ENCODE assay signal across 23 mouse cellular contexts in genomic region chr8:85506620-85507019, GRCm38 (mm10). TPM values are rescaled to one million over a fixed set of nuclear protein-coding genes. Genes with fewer than 3 reads are reported as not detected.
DNase-seq lines count a peak whose midpoint lies in the region; ATAC-seq and TF ChIP-seq lines count a peak whose summit lies in the region.
"Had no signal": no experiment of that assay in that cellular context is flagged by ENCODE, and none has a peak within 500 bp of the region (broad histone marks: within the 10 kb centered on the region; RNA-seq: fewer than 3 reads in every experiment).

No protein-coding gene starts in this region.

- peak overlapping the region; percentile 37 for H3K9ac ChIP-seq in liver, adult 2 months (ENCODE audit: low read depth, low read length)
- no peak overlapping the region for H3K9ac ChIP-seq in liver, embryonic 12.5 days
- H3K9ac ChIP-seq in liver, embryonic 16.5 days (ENCODE audit: low read depth, low read length) = no peak overlapping the region
- H3K9ac ChIP-seq: forebrain, embryonic 13.5 days; forebrain, postnatal 0 days; heart, embryonic 15.5 days had no signal

- peak overlapping the region; percentile 96 for H3K27ac ChIP-seq in gastrocnemius, adult 2 months
- peak overlapping the region; percentile 43 for H3K27ac ChIP-seq in liver, adult 2 months (replicated peaks; ENCODE audit: insufficient read depth, low read depth, low read length)
- H3K27ac ChIP-seq in liver, embryonic 12.5 days = peak overlapping the region; percentile 36; the same call in 1 of the 2 replicates
- peak overlapping the region; percentile 50 for H3K27ac ChIP-seq in liver, embryonic 16.5 days (ENCODE audit: low read length)
- H3K27ac ChIP-seq: embryonic facial prominence, embryonic 10.5 days; forebrain, embryonic 13.5 days; heart, embryonic 10.5 days; heart, embryonic 15.5 days had no signal

- no peaks in the 10 kb centered on the region for H3K9me3 ChIP-seq in liver, embryonic 12.5 days (replicated peaks)
- H3K9me3 ChIP-seq in liver, embryonic 16.5 days (replicated peaks; ENCODE audit: control insufficient read depth, low read length) = no peaks in the 10 kb centered on the region
- H3K9me3 ChIP-seq: embryonic facial prominence, embryonic 10.5 days; forebrain, embryonic 13.5 days; G1E; heart, embryonic 10.5 days; heart, embryonic 15.5 days had no signal

- TF ChIP-seq CTCF in gastrocnemius, adult 2 months (IDR thresholded peaks at IDR 0.05) = no peak
- no peak for TF ChIP-seq CTCF in liver, adult 2 months (IDR thresholded peaks at IDR 0.05; ENCODE audit: low read depth, low read length)

- intact Hi-C loops in gastrocnemius, adult 2 months (cut with DNase I) = no loop called here

- H3K79me2 ChIP-seq in liver, adult 2 months (ENCODE audit: control insufficient read depth, insufficient read depth, low read length) = peaks cover 9% of the 10 kb centered on the region; the same call in 1 of the 2 replicates

- no peak overlapping the region for H3K4me3 ChIP-seq in gastrocnemius, adult 2 months
- H3K4me3 ChIP-seq in liver, adult 2 months (ENCODE audit: insufficient read depth, low read depth, low read length) = no peak overlapping the region
- no peak overlapping the region for H3K4me3 ChIP-seq in liver, embryonic 12.5 days
- H3K4me3 ChIP-seq in liver, embryonic 16.5 days (ENCODE audit: low read depth, low read length) = no peak overlapping the region
- H3K4me3 ChIP-seq: embryonic facial prominence, embryonic 10.5 days; forebrain, embryonic 13.5 days; heart, embryonic 10.5 days; heart, embryonic 15.5 days had no signal

- H3K27me3 ChIP-seq in liver, adult 2 months (ENCODE audit: control insufficient read depth, insufficient read depth, low read length) = no peaks in the 10 kb centered on the region
- H3K27me3 ChIP-seq in liver, embryonic 12.5 days (replicated peaks) = no peaks in the 10 kb centered on the region; the same call in 1 of the 2 replicates
- H3K27me3 ChIP-seq in liver, embryonic 16.5 days (ENCODE audit: control insufficient read depth, insufficient read depth, low read depth, low read length) = no peaks in the 10 kb centered on the region
- H3K27me3 ChIP-seq: forebrain, embryonic 13.5 days; heart, embryonic 15.5 days had no signal

- DNase-seq in gastrocnemius, adult 2 months = no peak
- DNase-seq in gastrocnemius, adult 18-20 months (ENCODE audit: low spot score) = no peak
- peak; percentile 71 for DNase-seq in liver, adult 2 months (ENCODE audit: extremely low read depth, low read depth, low spot score)
- no peak for DNase-seq in liver
- DNase-seq in thymus, postnatal 36 days = no peak
- no peak for DNase-seq in right cerebral cortex, adult 2 months (ENCODE audit: low spot score in 2 of 2)
- DNase-seq: adrenal gland, adult 8-10 months; adrenal gland, postnatal 36 days; B cell, adult 2 months; cerebellum, adult 2 months; cerebellum, postnatal 10 days; forebrain, postnatal 0 days; gastrocnemius, postnatal 36 days; heart, adult 18-20 months; heart, postnatal 14 days had no signal

- no peak for TF ChIP-seq POLR2A in liver, adult 2 months (IDR thresholded peaks at IDR 0.05; ENCODE audit: extremely low read depth, insufficient read depth, low read length)

- no peak overlapping the region for H3K4me2 ChIP-seq in liver, embryonic 12.5 days
- no peak overlapping the region for H3K4me2 ChIP-seq in liver, embryonic 16.5 days (ENCODE audit: low read depth, low read length)
- H3K4me2 ChIP-seq: forebrain, embryonic 13.5 days; heart, embryonic 15.5 days had no signal

- peak; percentile 63 for ATAC-seq in liver, embryonic 12.5 days
- ATAC-seq in liver, embryonic 16.5 days (ENCODE audit: low read depth) = peak; percentile 73
- ATAC-seq: CD4-positive, CD25-positive, alpha-beta regulatory T cell, adult 4 months; forebrain, embryonic 13.5 days; forebrain, postnatal 0 days had no signal

- H3K4me1 ChIP-seq in liver, adult 2 months (ENCODE audit: control insufficient read depth, insufficient read depth, low read length) = peaks cover 33% of the 10 kb centered on the region
- H3K4me1 ChIP-seq in liver, embryonic 12.5 days = no peaks in the 10 kb centered on the region
- H3K4me1 ChIP-seq in liver, embryonic 16.5 days (ENCODE audit: control insufficient read depth, low read depth, low read length) = no peaks in the 10 kb centered on the region; the same call in none of the 2 replicates

- H3K36me3 ChIP-seq in liver, adult 2 months (ENCODE audit: control insufficient read depth, insufficient read depth, low read length) = peaks cover 78% of the 10 kb centered on the region
- H3K36me3 ChIP-seq in liver, embryonic 12.5 days = peaks cover 29% of the 10 kb centered on the region
- H3K36me3 ChIP-seq in liver, embryonic 16.5 days (ENCODE audit: control insufficient read depth, insufficient read depth) = no peaks in the 10 kb centered on the region
- H3K36me3 ChIP-seq: G1E; heart, embryonic 15.5 days had no signal

- 41% methylated on average over 4 of the region's 4 CpGs for WGBS in liver, adult 2 months
- 63% methylated on average over 4 of the region's 4 CpGs for WGBS in liver, embryonic 12.5 days (ENCODE audit: insufficient replicate concordance)
- WGBS in liver, embryonic 16.5 days (ENCODE audit: insufficient replicate concordance) = 55% methylated on average over 4 of the region's 4 CpGs

RNA-seq across cellular contexts. Expression of gene Gpt2, which starts 14.2 kb away (rescaled TPM):
- 100 to 1,000 TPM; 203 to 433 TPM for total RNA-seq in gastrocnemius, adult 2 months (2021)
- 100 to 1,000 TPM; 180 to 289 TPM for total RNA-seq in gastrocnemius, adult 18-20 months (2021)
- total RNA-seq in liver, adult 2 months (2014; rRNA removed) = 345 and 351 TPM in 2 replicates
- polyA plus RNA-seq in liver, adult 2 months (2012; rRNA removed) = 135 and 180 TPM in 2 replicates
- 18.5 and 20.1 TPM in 2 replicates for polyA plus RNA-seq in liver, embryonic 12.5 days (2016; fragmentation: Nextera tagmentation; extraction: Ambion mirVana)
- 23.8 and 27.1 TPM in 2 replicates for polyA plus RNA-seq in liver, embryonic 16.5 days (2015; fragmentation: Nextera tagmentation; extraction: Ambion mirVana)
- polyA plus RNA-seq: G1E had no signal

RNA-seq across cellular contexts. Expression of gene Dnaja2, which starts 48.5 kb away (rescaled TPM):
- total RNA-seq in gastrocnemius, adult 2 months (2021) = 100 to 1,000 TPM; 204 to 232 TPM
- total RNA-seq in gastrocnemius, adult 18-20 months (2021) = 100 to 1,000 TPM; 217 to 233 TPM
- 53.1 and 65.8 TPM in 2 replicates for total RNA-seq in liver, adult 2 months (2014; rRNA removed)
- polyA plus RNA-seq in liver, adult 2 months (2012; rRNA removed) = 10.4 and 15.3 TPM in 2 replicates
- polyA plus RNA-seq in liver, embryonic 12.5 days (2016; fragmentation: Nextera tagmentation; extraction: Ambion mirVana) = 124 TPM in 2 replicates
- polyA plus RNA-seq in liver, embryonic 16.5 days (2015; fragmentation: Nextera tagmentation; extraction: Ambion mirVana) = 63.5 and 65.7 TPM in 2 replicates

Comparison
In these comparisons a context has a peak if more than half of its experiments do, and no peak if none do; other contexts are left out.
1. H3K27ac ChIP-seq: peak in every context shown above with its lines; median percentile 96 in gastrocnemius, adult 2 months; 50 in liver, embryonic 16.5 days; 43 in liver, adult 2 months; 36 in liver, embryonic 12.5 days.